Mouse (Mus musculus): Measurements from ENCODE around the gene Ndst2. TPM values are rescaled to one million over a fixed set of nuclear protein-coding genes. Genes with fewer than 3 reads are reported as not detected.

Ndst2 gene
- polyA plus RNA-seq, 1 experiment: 4.8 TPM

DNA sequence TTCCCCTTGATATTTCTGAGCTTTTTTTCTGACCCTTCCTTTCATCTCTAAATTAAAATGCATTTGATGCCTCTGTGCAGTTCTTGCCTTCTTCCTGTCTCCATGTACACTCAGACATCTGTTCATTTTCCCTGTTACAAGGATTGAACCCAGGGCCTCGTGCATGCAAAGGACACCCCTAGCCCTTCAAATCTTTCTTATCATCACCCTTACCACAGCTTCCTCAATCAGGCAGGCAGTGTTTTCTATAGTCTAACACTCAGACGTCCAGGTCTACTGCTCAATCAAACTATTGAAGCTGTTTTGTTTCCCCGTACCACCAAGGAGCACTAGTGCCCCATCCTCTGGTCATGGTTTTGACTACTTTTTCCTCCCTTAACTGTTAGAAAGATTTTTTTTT lies 19.4 kb upstream of the Ndst2 start:
- H3K27ac ChIP-seq (replicated peaks; ENCODE audit: low read depth, low read length): no peak overlapping the region
- no peaks in the 10 kb centered on the region for H3K4me1 ChIP-seq (ENCODE audit: control insufficient read depth, insufficient read depth, insufficient read length, low read length)
- no peak overlapping the region for H3K4me3 ChIP-seq (ENCODE audit: insufficient read depth, low read depth, low read length)

GRCm38 (mm10) chr14:20750503-20750902 lies 16.1 kb upstream of the Ndst2 start:
- no peak overlapping the region for H3K4me3 ChIP-seq (ENCODE audit: insufficient read depth, low read depth, low read length)
- no peak overlapping the region for H3K27ac ChIP-seq (replicated peaks; ENCODE audit: low read depth, low read length)
- H3K4me1 ChIP-seq (ENCODE audit: control insufficient read depth, insufficient read depth, insufficient read length, low read length): peaks cover 6% of the 10 kb centered on the region; the same call in 1 of the 2 replicates

- H3K4me1 ChIP-seq (ENCODE audit: control insufficient read depth, insufficient read depth, insufficient read length, low read length): peaks cover 6% of the 10 kb centered on the region; the same call in 1 of the 2 replicates
- no peak overlapping the region for H3K27ac ChIP-seq (replicated peaks; ENCODE audit: low read depth, low read length)
- no peak overlapping the region for H3K4me3 ChIP-seq (ENCODE audit: insufficient read depth, low read depth, low read length)
Observed at GRCm38 (mm10) chr14:20749494-20750051, 15.2 kb upstream of the Ndst2 start.

DNA sequence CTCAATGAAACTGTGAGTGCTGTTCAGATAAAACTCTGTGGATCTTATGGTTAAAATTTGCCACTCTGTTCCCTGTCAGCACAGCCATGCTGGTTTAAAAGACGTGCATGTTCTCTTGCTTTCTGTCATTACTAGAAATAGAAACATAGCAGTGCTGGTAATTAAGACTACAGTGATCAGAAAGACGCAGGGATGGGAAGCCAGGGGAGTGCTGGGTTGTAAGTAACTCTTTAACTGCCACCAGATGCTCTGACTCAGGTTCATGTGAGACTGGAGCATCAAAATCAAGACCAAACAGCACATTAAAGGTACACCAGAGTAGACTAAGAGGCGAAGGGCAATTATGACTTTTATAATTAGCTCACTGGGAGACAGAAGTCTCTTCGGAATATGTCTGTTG lies 14.0 kb upstream of the Ndst2 start:
- H3K4me3 ChIP-seq (ENCODE audit: insufficient read depth, low read depth, low read length): no peak overlapping the region
- H3K27ac ChIP-seq (replicated peaks; ENCODE audit: low read depth, low read length): no peak overlapping the region

GRCm38 (mm10) chr14:20746935-20747334 lies 12.6 kb upstream of the Ndst2 start:
- Histone ChIP-seq H3K4me1 (ENCODE audit: control insufficient read depth, insufficient read depth, insufficient read length, low read length) (peaks cover 6% of the 10 kb centered on the region; the same call in 1 of the 2 replicates), H3K4me3 (ENCODE audit: insufficient read depth, low read depth, low read length) (no peak overlapping the region)

More for the DNA sequence above, 14.0 kb upstream of the Ndst2 start:
- peaks cover 6% of the 10 kb centered on the region; the same call in 1 of the 2 replicates for H3K4me1 ChIP-seq (ENCODE audit: control insufficient read depth, insufficient read depth, insufficient read length, low read length)

GRCm38 (mm10) chr14:20743614-20744013 lies 9.3 kb upstream of the Ndst2 start:
- H3K4me1 ChIP-seq (ENCODE audit: control insufficient read depth, insufficient read depth, insufficient read length, low read length): peaks cover 6% of the 10 kb centered on the region; the same call in 1 of the 2 replicates
- H3K4me3 ChIP-seq (ENCODE audit: insufficient read depth, low read depth, low read length): no peak overlapping the region
- H3K27ac ChIP-seq (replicated peaks; ENCODE audit: low read depth, low read length): no peak overlapping the region

More at GRCm38 (mm10) chr14:20746935-20747334, 12.6 kb upstream of the Ndst2 start:
- H3K27ac ChIP-seq (replicated peaks; ENCODE audit: low read depth, low read length): 0 out of 2 replicates have a peak overlapping the region, but pooled peaks have one; percentile 1

DNA sequence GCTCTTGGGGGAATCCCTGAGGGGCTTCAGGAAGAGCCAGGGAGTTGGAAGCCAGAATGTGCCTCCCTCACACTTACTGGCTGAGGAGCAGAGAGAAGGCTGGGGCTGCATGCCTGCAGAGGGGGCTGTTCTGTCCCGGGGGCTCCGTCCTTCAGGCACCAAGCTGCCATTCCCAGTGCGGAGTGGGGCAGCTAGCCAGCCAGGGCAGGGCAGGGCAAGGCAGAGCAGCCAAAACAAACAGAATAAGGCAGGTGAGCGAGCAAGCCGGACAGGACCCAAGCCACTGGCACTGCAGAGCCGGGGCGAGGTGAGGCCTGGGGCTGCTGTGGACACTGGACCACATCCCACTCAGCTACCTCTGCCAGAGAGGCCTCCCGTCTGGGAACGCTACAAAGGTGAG lies 6.9 kb upstream of the Ndst2 start:
- Histone ChIP-seq H3K4me1 (ENCODE audit: control insufficient read depth, insufficient read depth, insufficient read length, low read length) (peaks cover 2% of the 10 kb centered on the region; the same call in 1 of the 2 replicates), H3K27ac (replicated peaks; ENCODE audit: low read depth, low read length) (no peak overlapping the region), H3K4me3 (ENCODE audit: insufficient read depth, low read depth, low read length) (no peak overlapping the region)

GRCm38 (mm10) chr14:20738511-20738910 lies 4.1 kb upstream of the Ndst2 start:
- Histone ChIP-seq H3K4me1 (ENCODE audit: control insufficient read depth, insufficient read depth, insufficient read length, low read length) (peaks cover 4% of the 10 kb centered on the region; the same call in 1 of the 2 replicates), H3K4me3 (ENCODE audit: insufficient read depth, low read depth, low read length) (no peak overlapping the region), H3K27ac (replicated peaks; ENCODE audit: low read depth, low read length) (no peak overlapping the region)

GRCm38 (mm10) chr14:20737306-20737705 lies 2.9 kb upstream of the Ndst2 start:
- Histone ChIP-seq H3K4me3 (ENCODE audit: insufficient read depth, low read depth, low read length) (no peak overlapping the region), H3K27ac (replicated peaks; ENCODE audit: low read depth, low read length) (no peak overlapping the region), H3K4me1 (ENCODE audit: control insufficient read depth, insufficient read depth, insufficient read length, low read length) (peaks cover 7% of the 10 kb centered on the region)

GRCm38 (mm10) chr14:20735892-20736390 lies 1.6 kb upstream of the Ndst2 start:
- peaks cover 7% of the 10 kb centered on the region for H3K4me1 ChIP-seq (ENCODE audit: control insufficient read depth, insufficient read depth, insufficient read length, low read length)
- no peak overlapping the region for H3K4me3 ChIP-seq (ENCODE audit: insufficient read depth, low read depth, low read length)
- H3K27ac ChIP-seq (replicated peaks; ENCODE audit: low read depth, low read length): no peak overlapping the region

DNA sequence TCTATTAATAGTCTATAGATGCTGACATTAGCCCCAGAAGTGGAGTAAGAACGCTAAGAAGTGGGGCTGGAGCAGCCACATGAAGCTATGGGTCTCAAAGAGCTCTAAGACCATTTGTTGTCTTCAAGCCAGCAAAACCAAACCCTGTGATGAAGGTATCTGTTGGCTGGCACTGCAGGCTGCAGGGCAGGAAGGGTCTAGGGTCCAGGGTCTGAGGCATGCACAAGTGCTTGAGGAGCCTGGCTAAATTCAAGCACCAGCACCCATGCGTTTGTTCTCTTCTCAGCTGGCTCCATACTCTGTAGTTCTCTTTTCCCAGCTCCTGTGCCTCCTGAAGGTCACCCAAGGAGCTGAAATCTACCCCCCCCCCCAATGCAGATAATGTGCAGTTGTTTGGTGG lies 690 bp upstream of the Ndst2 start:
- Histone ChIP-seq H3K4me3 (ENCODE audit: insufficient read depth, low read depth, low read length) (no peak overlapping the region), H3K27ac (replicated peaks; ENCODE audit: low read depth, low read length) (no peak overlapping the region), H3K4me1 (ENCODE audit: control insufficient read depth, insufficient read depth, insufficient read length, low read length) (peaks cover 7% of the 10 kb centered on the region)

- Histone ChIP-seq H3K4me1 (ENCODE audit: control insufficient read depth, insufficient read depth, insufficient read length, low read length) (peaks cover 7% of the 10 kb centered on the region), H3K4me3 (ENCODE audit: insufficient read depth, low read depth, low read length) (peak overlapping the region; percentile 81), H3K27ac (replicated peaks; ENCODE audit: low read depth, low read length) (peak overlapping the region; percentile 85)
Observed at GRCm38 (mm10) chr14:20733041-20733951, 1.1 kb downstream of the Ndst2 start.

DNA sequence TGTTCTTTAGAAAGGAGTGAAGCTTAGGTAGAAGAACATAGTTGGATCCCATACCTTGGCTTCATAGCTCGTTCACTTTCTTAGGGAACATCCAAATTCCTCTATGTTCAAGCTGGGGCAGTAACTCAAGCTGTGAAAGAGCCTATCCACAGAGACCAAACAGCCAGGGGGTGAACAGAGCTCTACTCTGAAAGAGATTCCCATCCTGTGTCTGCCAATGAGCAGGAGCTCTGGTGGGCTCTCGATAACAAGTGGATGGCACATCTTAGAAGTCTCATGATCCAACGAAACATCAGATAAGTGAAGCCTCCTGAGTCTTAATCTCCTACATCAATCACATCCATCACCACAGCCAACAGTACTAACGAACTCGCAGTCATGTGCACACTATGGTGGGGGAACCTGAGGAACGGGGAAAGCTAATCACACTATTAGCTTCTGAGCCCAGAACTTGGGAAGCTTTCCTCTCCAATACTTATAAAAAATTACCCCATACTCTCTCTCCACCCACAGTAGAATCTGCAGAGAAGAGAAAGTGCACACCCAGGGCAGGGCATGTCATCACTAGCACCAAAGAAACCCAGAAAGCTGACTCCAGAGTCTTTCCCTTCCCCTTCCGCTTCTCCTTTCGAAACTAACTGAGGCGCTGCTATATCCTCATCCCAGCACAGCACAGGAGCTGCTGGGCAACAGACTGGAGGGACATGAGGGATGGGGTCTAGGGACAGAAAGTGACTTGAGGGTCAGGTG lies 3.3 kb downstream of the Ndst2 start:
- no peak overlapping the region for H3K4me3 ChIP-seq (ENCODE audit: insufficient read depth, low read depth, low read length)
- H3K27ac ChIP-seq (replicated peaks; ENCODE audit: low read depth, low read length): no peak overlapping the region
- H3K4me1 ChIP-seq (ENCODE audit: control insufficient read depth, insufficient read depth, insufficient read length, low read length): peaks cover 7% of the 10 kb centered on the region

DNA sequence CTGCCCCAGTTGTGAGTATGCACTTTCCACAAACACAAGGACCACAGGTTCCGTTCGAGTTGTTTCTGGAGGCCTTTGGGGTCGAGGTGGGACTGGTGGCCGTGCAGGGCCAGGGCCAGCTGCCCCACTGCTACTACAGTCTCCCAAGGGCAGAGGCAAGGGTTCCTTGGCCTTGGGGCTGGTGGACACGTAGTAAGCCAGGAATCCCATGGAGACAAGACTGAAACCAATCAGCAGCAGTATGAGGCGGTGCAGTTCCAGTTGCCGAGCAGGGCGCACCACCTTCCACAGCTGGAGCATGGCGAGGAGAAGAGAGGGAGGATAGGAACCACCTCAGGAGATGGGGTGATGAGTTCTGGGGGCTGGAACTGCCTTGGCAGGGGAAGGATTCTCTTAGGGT lies 4.5 kb downstream of the Ndst2 start:
- Histone ChIP-seq H3K4me3 (ENCODE audit: insufficient read depth, low read depth, low read length) (no peak overlapping the region), H3K27ac (replicated peaks; ENCODE audit: low read depth, low read length) (no peak overlapping the region), H3K4me1 (ENCODE audit: control insufficient read depth, insufficient read depth, insufficient read length, low read length) (peaks cover 3% of the 10 kb centered on the region)

All from brown adipose tissue, adult 24 weeks (tissue).